In genomic region chr14:55027653-55028052, GRCm38 (mm10) we compare ENCODE assay signal across 9 mouse cellular contexts. TPM values are rescaled to one million over a fixed set of nuclear protein-coding genes. Genes with fewer than 3 reads are reported as not detected.
DNase-seq lines count a peak whose midpoint lies in the region; ATAC-seq and TF ChIP-seq lines count a peak whose summit lies in the region.
"Had no signal": no experiment of that assay in that cellular context is flagged by ENCODE, and none has a peak within 500 bp of the region (broad histone marks: within the 10 kb centered on the region; RNA-seq: fewer than 3 reads in every experiment).

No protein-coding gene starts in this region.

- H3K27me3 ChIP-seq in lung, embryonic 14.5 days (ENCODE audit: insufficient read depth, low read length) = no peaks in the 10 kb centered on the region
- H3K27me3 ChIP-seq in hindbrain, embryonic 14.5 days (ENCODE audit: control insufficient read depth, insufficient read depth, low read length) = no peaks in the 10 kb centered on the region; the same call in 1 of the 2 replicates
- no peaks in the 10 kb centered on the region for H3K27me3 ChIP-seq in stomach, postnatal 0 days (ENCODE audit: control insufficient read depth, insufficient read depth, low read length)
- H3K27me3 ChIP-seq: liver, embryonic 13.5 days had no signal

- no peak for TF ChIP-seq POLR2A in cortical plate, adult 2 months (IDR thresholded peaks at IDR 0.05; ENCODE audit: extremely low read depth, insufficient read depth, low read length)

- no peaks in the 10 kb centered on the region for H3K9me3 ChIP-seq in lung, embryonic 14.5 days (ENCODE audit: low read depth, low read length)
- no peaks in the 10 kb centered on the region for H3K9me3 ChIP-seq in hindbrain, embryonic 14.5 days (ENCODE audit: control insufficient read depth, low read length)
- H3K9me3 ChIP-seq in stomach, postnatal 0 days (ENCODE audit: control insufficient read depth, low read length) = no peaks in the 10 kb centered on the region
- H3K9me3 ChIP-seq: liver, embryonic 13.5 days had no signal

- H3K4me1 ChIP-seq in lung, embryonic 14.5 days (ENCODE audit: insufficient read depth) = no peaks in the 10 kb centered on the region
- peaks cover 3% of the 10 kb centered on the region for H3K4me1 ChIP-seq in cortical plate, adult 2 months (ENCODE audit: control insufficient read depth, insufficient read depth, low read length)
- peaks cover 33% of the 10 kb centered on the region for H3K4me1 ChIP-seq in hindbrain, embryonic 14.5 days (replicated peaks; ENCODE audit: control insufficient read depth, insufficient read depth, low read length)
- no peaks in the 10 kb centered on the region for H3K4me1 ChIP-seq in stomach, postnatal 0 days (replicated peaks; ENCODE audit: control insufficient read depth, insufficient read depth)

- peak; percentile 32 for DNase-seq in lung, embryonic 14.5 days
- DNase-seq in lung, postnatal 10 days = no peak
- peak; percentile 64 for DNase-seq in hindbrain, embryonic 14.5 days (ENCODE audit: low spot score)
- DNase-seq in stomach, postnatal 0 days (ENCODE audit: low spot score) = no peak
- no peak for DNase-seq in heart, postnatal 14 days
- no peak for DNase-seq in yolk sac, embryonic 10.5 days (ENCODE audit: low spot score)
- DNase-seq in thymus, postnatal 4 days = no peak
- DNase-seq: liver, embryonic 13.5 days had no signal

- TF ChIP-seq CTCF in lung, embryonic 14.5 days (IDR thresholded peaks at IDR 0.05; ENCODE audit: low read depth) = peak; percentile 26; the same call in 1 of the 2 replicates
- peak; percentile 30; the same call in 1 of the 2 replicates for TF ChIP-seq CTCF in cortical plate, adult 2 months (IDR thresholded peaks at IDR 0.05; ENCODE audit: extremely low read depth, insufficient read depth, low read length)
- peak; percentile 55 for TF ChIP-seq CTCF in stomach, postnatal 0 days (IDR thresholded peaks at IDR 0.05; ENCODE audit: low read depth)

- no peak overlapping the region for H3K4me3 ChIP-seq in lung, embryonic 14.5 days (ENCODE audit: low read depth, low read length)
- H3K4me3 ChIP-seq in cortical plate, adult 2 months (ENCODE audit: insufficient read depth, low read length) = no peak overlapping the region
- H3K4me3 ChIP-seq in hindbrain, embryonic 14.5 days (replicated peaks; ENCODE audit: low read length) = no peak overlapping the region
- H3K4me3 ChIP-seq in stomach, postnatal 0 days (ENCODE audit: low read depth, low read length) = no peak overlapping the region
- H3K4me3 ChIP-seq: liver, embryonic 13.5 days had no signal

- intact Hi-C loops in heart, postnatal 14 days (cut with DNase I) = loop anchor here (1.0 kb wide), 1 partner anchor 73 kb away; no protein-coding TSS in a partner anchor

- peaks cover 31% of the 10 kb centered on the region for H3K36me3 ChIP-seq in lung, embryonic 14.5 days (ENCODE audit: insufficient read depth)
- H3K36me3 ChIP-seq in hindbrain, embryonic 14.5 days (replicated peaks; ENCODE audit: control insufficient read depth, insufficient read depth) = peaks cover 27% of the 10 kb centered on the region
- peaks cover 7% of the 10 kb centered on the region; the same call in 1 of the 2 replicates for H3K36me3 ChIP-seq in stomach, postnatal 0 days (ENCODE audit: control insufficient read depth, insufficient read depth, low read length)

- no peak overlapping the region for H3K27ac ChIP-seq in lung, embryonic 14.5 days (ENCODE audit: low read depth)
- H3K27ac ChIP-seq in cortical plate, adult 2 months (ENCODE audit: insufficient read depth, low read length) = no peak overlapping the region
- peak overlapping the region; percentile 95 for H3K27ac ChIP-seq in hindbrain, embryonic 14.5 days
- no peak overlapping the region for H3K27ac ChIP-seq in stomach, postnatal 0 days (replicated peaks)
- H3K27ac ChIP-seq: liver, embryonic 13.5 days had no signal

- H3K9ac ChIP-seq in lung, embryonic 14.5 days = no peak overlapping the region
- H3K9ac ChIP-seq in hindbrain, embryonic 14.5 days = peak overlapping the region; percentile 31
- H3K9ac ChIP-seq in stomach, postnatal 0 days (ENCODE audit: low read length) = no peak overlapping the region
- H3K9ac ChIP-seq: liver, embryonic 13.5 days had no signal

- ATAC-seq in lung, embryonic 14.5 days (ENCODE audit: insufficient read depth) = no peak; the same call in 1 of the 2 replicates
- 0 out of 2 replicates have a peak, but pooled peaks have one; percentile 23 for ATAC-seq in hindbrain, embryonic 14.5 days (ENCODE audit: low FRiP score)
- no peak for ATAC-seq in stomach, postnatal 0 days (ENCODE audit: low FRiP score, low TSS enrichment)

- WGBS in lung, embryonic 14.5 days = 18% methylated on average over 6 of the region's 6 CpGs
- 3% methylated on average over 6 of the region's 6 CpGs for WGBS in hindbrain, embryonic 14.5 days
- WGBS in stomach, postnatal 0 days = 32% methylated on average over 6 of the region's 6 CpGs

- TF ChIP-seq EP300 in stomach, postnatal 0 days (optimal IDR thresholded peaks at IDR 0.05) = no peak

- no peak overlapping the region for H3K4me2 ChIP-seq in lung, embryonic 14.5 days
- H3K4me2 ChIP-seq in hindbrain, embryonic 14.5 days (replicated peaks) = peak overlapping the region; percentile 42
- H3K4me2 ChIP-seq in stomach, postnatal 0 days (replicated peaks; ENCODE audit: low read depth) = no peak overlapping the region
- H3K4me2 ChIP-seq: liver, embryonic 13.5 days had no signal

RNA-seq across cellular contexts. Expression of gene Ngdn, which starts 12.4 kb away (rescaled TPM):
- polyA plus RNA-seq in lung, embryonic 14.5 days (2014; fragmentation: Nextera tagmentation; extraction: Ambion mirVana) = 75.0 and 81.6 TPM in 2 replicates
- polyA plus RNA-seq in cortical plate, adult 2 months (2012; rRNA removed) = 35.3 and 38.6 TPM in 2 replicates
- polyA plus RNA-seq in hindbrain, embryonic 14.5 days (2014; fragmentation: Nextera tagmentation; extraction: Ambion mirVana) = 42.6 and 43.1 TPM in 2 replicates
- polyA plus RNA-seq in stomach, postnatal 0 days (2015; fragmentation: Nextera tagmentation; extraction: Ambion mirVana) = 54.4 and 55.2 TPM in 2 replicates
- 10 to 100 TPM; 23.4 to 28.4 TPM for total RNA-seq in heart, postnatal 14 days (2021)

RNA-seq across cellular contexts. Expression of gene Myh7, which starts 33.2 kb away (rescaled TPM):
- polyA plus RNA-seq in lung, embryonic 14.5 days (2014; fragmentation: Nextera tagmentation; extraction: Ambion mirVana) = 1.8 and 3.6 TPM in 2 replicates
- polyA plus RNA-seq in cortical plate, adult 2 months (2012; rRNA removed) = 29.0 and 34.8 TPM in 2 replicates
- polyA plus RNA-seq in hindbrain, embryonic 14.5 days (2014; fragmentation: Nextera tagmentation; extraction: Ambion mirVana) = 5.6 and 6.7 TPM in 2 replicates
- polyA plus RNA-seq in stomach, postnatal 0 days (2015; fragmentation: Nextera tagmentation; extraction: Ambion mirVana) = 1.4 and 2.4 TPM in 2 replicates
- 1,000 to 10,000 TPM; 2,004 to 2,187 TPM for total RNA-seq in heart, postnatal 14 days (2021)

RNA-seq across cellular contexts. Expression of gene Gm17428, which starts 50.9 kb away (rescaled TPM):
- not detected in 2 replicates for polyA plus RNA-seq in lung, embryonic 14.5 days (2014; fragmentation: Nextera tagmentation; extraction: Ambion mirVana)
- polyA plus RNA-seq in cortical plate, adult 2 months (2012; rRNA removed) = not detected in 2 replicates
- polyA plus RNA-seq in hindbrain, embryonic 14.5 days (2014; fragmentation: Nextera tagmentation; extraction: Ambion mirVana) = not detected in 2 replicates
- not detected in 2 replicates for polyA plus RNA-seq in stomach, postnatal 0 days (2015; fragmentation: Nextera tagmentation; extraction: Ambion mirVana)
- not detected for total RNA-seq in heart, postnatal 14 days (2021)
- polyA plus RNA-seq: liver, embryonic 13.5 days had no signal

Comparison
In these comparisons a context has a peak if more than half of its experiments do, and no peak if none do; other contexts are left out.
1. DNase-seq: peak in lung, embryonic 14.5 days (single experiment) and hindbrain, embryonic 14.5 days (single experiment); none in lung, postnatal 10 days (single experiment), stomach, postnatal 0 days (single experiment), heart, postnatal 14 days (0 of 2), yolk sac, embryonic 10.5 days (single experiment) and thymus, postnatal 4 days (single experiment).
2. Peak in every context shown above with its lines, with median percentiles within 50 percentile points of each other: CTCF ChIP-seq.